Mouse (Mus musculus) left cerebral cortex, postnatal 25 days (tissue): ENCODE results near the gene Calhm1. TPM values are rescaled to one million over a fixed set of nuclear protein-coding genes. Genes with fewer than 3 reads are reported as not detected.
A peak's percentile ranks its signal among the peaks of the same experiment; 100 is the strongest.
"Not testable (repeated sequence)": the region's sequence is repeated elsewhere in the genome, so short reads cannot be mapped to it uniquely, and the experiment has no call there.

Experiments used
- DNase-seq, 2 experiments: peaks; one replicate each; pipeline ENCODE4 v3.0.0; 2022; ENCODE audit warnings: low spot score in 2 of 2, mixed read lengths in 1 of 2
- intact Hi-C: fragments of 180-260 bp; cut with DNase I; formaldehyde crosslinking; loops from one replicate; pipeline ENCODE4 v1.15.1; 2025
- total RNA-seq, 2 experiments: library from RNA; stranded (reverse); gene quantifications; 2 replicates each; pipeline ENCODE4 v1.2.3; 2021

The Calhm1 gene
- total RNA-seq, 2 experiments from 2014 or later = not detected

- DNase-seq = no peak
- intact Hi-C loops = no loop called here
Observed at GRCm38 (mm10) chr19:47163176-47163744, 19.2 kb upstream of the Calhm1 start.

GRCm38 (mm10) chr19:47161669-47162068, 17.6 kb upstream of the Calhm1 start:
- intact Hi-C loops = no loop called here
- peak in 1 of 2 experiments; percentile 47 for DNase-seq

GRCm38 (mm10) chr19:47157664-47158063, 13.6 kb upstream of the Calhm1 start, which contains the start of gene Calhm3:
Calhm3 (minus strand) TSS chr19:47157764.
- DNase-seq = no peak
- intact Hi-C loops = no loop called here

GRCm38 (mm10) chr19:47153767-47154166, 9.7 kb upstream of the Calhm1 start:
- intact Hi-C loops = no loop called here
- no peak for DNase-seq

- DNase-seq = no peak
- intact Hi-C loops = no loop called here
Observed at GRCm38 (mm10) chr19:47152062-47152369, 8.0 kb upstream of the Calhm1 start.

GRCm38 (mm10) chr19:47151332-47152061, 7.4 kb upstream of the Calhm1 start:
- intact Hi-C loops = no loop called here
- DNase-seq = peak; percentile 48 to 54

GRCm38 (mm10) chr19:47149854-47150253, 5.8 kb upstream of the Calhm1 start:
- intact Hi-C loops = no loop called here
- no peak for DNase-seq

- no peak for DNase-seq
Observed at GRCm38 (mm10) chr19:47148267-47148847, 4.3 kb upstream of the Calhm1 start.

GRCm38 (mm10) chr19:47142438-47142837, 1.6 kb downstream of the Calhm1 start:
- intact Hi-C loops = no loop called here
- no peak for DNase-seq

More at GRCm38 (mm10) chr19:47148267-47148847, 4.3 kb upstream of the Calhm1 start:
- intact Hi-C loops = no loop called here

- intact Hi-C loops, DNase-seq: not testable (repeated sequence)
Observed at GRCm38 (mm10) chr19:47139611-47140010, 4.4 kb downstream of the Calhm1 start.

GRCm38 (mm10) chr19:47137771-47138421, 6.2 kb downstream of the Calhm1 start, which contains the start of gene Calhm2:
Calhm2 (minus strand) TSS chr19:47138294.
- peak; percentile 71 to 84 for DNase-seq
- intact Hi-C loops = no loop called here

GRCm38 (mm10) chr19:47137051-47137581, 6.9 kb downstream of the Calhm1 start:
- intact Hi-C loops = no loop called here
- DNase-seq = peak; percentile 56 to 81

- intact Hi-C loops = no loop called here
- DNase-seq = no peak
Observed at GRCm38 (mm10) chr19:47136170-47136569, 7.9 kb downstream of the Calhm1 start.

GRCm38 (mm10) chr19:47135568-47135967, 8.5 kb downstream of the Calhm1 start:
- DNase-seq = no peak

GRCm38 (mm10) chr19:47133161-47133560, 10.9 kb downstream of the Calhm1 start:
- intact Hi-C loops = no loop called here
- peak in 1 of 2 experiments; percentile 76 for DNase-seq

More at GRCm38 (mm10) chr19:47135568-47135967, 8.5 kb downstream of the Calhm1 start:
- intact Hi-C loops = no loop called here

GRCm38 (mm10) chr19:47130551-47131125, 13.4 kb downstream of the Calhm1 start:
- no peak for DNase-seq
- intact Hi-C loops = no loop called here

GRCm38 (mm10) chr19:47128835-47129234, 15.2 kb downstream of the Calhm1 start:
- intact Hi-C loops = no loop called here
- no peak for DNase-seq

- DNase-seq = peak in 1 of 2 experiments; percentile 60
Observed at GRCm38 (mm10) chr19:47128164-47128563, 15.9 kb downstream of the Calhm1 start.

GRCm38 (mm10) chr19:47122802-47123201, 21.3 kb downstream of the Calhm1 start:
- intact Hi-C loops = no loop called here
- DNase-seq = no peak

More at GRCm38 (mm10) chr19:47128164-47128563, 15.9 kb downstream of the Calhm1 start:
- intact Hi-C loops = no loop called here

GRCm38 (mm10) chr19:47121054-47121453, 23.0 kb downstream of the Calhm1 start:
- intact Hi-C loops = loop anchor here (1.0 kb wide), 1 partner anchor 47 kb away; no protein-coding TSS in a partner anchor
- DNase-seq = peak in 1 of 2 experiments; percentile 52
